Mouse (Mus musculus) gastrocnemius, adult 2 months (tissue): ENCODE measurements around the gene Slco6d1. TPM values are rescaled to one million over a fixed set of nuclear protein-coding genes. Genes with fewer than 3 reads are reported as not detected.
A peak's percentile ranks its signal among the peaks of the same experiment; 100 is the strongest.
"Not testable (repeated sequence)": the region's sequence is repeated elsewhere in the genome, so short reads cannot be mapped to it uniquely, and the experiment has no call there.

ENCODE experiments used
- DNase-seq: peaks from one replicate; pipeline ENCODE4 v3.0.0; 2022
- H3K27ac ChIP-seq: fragments of 200-600 bp; 2 replicates; pipeline ENCODE4 v1.8.1; 2022; ENCODE audit warnings: mild to moderate bottlenecking
- H3K4me3 ChIP-seq: fragments of 200-600 bp; 2 replicates; pipeline ENCODE4 v1.8.1; 2022; ENCODE audit warnings: mild to moderate bottlenecking, moderate library complexity
- CTCF ChIP-seq: fragments of 200-600 bp; IDR thresholded peaks from 2 replicates; pipeline ENCODE4 v1.8.1; 2022; ENCODE audit warnings: antibody characterized with exemption, mild to moderate bottlenecking, moderate library complexity
- intact Hi-C: fragments of 180-260 bp; cut with DNase I; formaldehyde crosslinking; loops from one replicate; pipeline ENCODE4 v1.15.1; 2025
- long read RNA-seq, 2 experiments: library from polyadenylated mRNA; stranded (forward); transcript quantifications; one replicate each; pipeline ENCODE4 v2.0.0; 2021
- microRNA-seq: library from miRNA; unstranded; fragments of <30 nt; microRNA quantifications from one replicate; pipeline ENCODE4 v1.2.0, GENCODE M21; 2021
- total RNA-seq, 2 experiments: library from RNA; stranded (reverse); gene quantifications; 2 replicates each; pipeline ENCODE4 v1.2.3; 2021

The Slco6d1 gene
- total RNA-seq: not detected
- long read RNA-seq, experiment 1: 0 reads
- long read RNA-seq, experiment 2: 0 reads

DNA sequence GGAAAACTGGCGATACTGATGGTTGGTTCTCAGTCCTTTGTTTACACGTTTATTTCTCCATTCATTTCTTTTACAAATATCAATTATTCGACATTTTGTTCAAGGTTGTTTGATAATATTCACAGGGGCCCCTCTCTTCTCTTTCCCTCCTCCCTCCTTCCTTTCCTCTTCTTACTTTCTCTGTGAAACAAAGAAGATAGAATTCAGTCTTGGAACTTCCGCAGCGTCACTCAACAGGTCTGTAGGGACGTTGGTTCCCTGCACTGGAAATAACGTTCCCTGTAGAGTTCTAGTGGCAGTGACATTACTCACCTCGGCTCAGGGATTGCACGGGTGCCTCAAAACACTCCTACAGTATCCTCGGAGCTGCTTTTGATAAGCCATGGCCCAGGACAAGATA, at the start of gene Slco6d1:
Gene Slco6d1 (plus strand): TSS at position 301 of the 400 bp plus-strand sequence.
- no peak for TF ChIP-seq CTCF

GRCm38 (mm10) chr1:98392001-98392400, 28.9 kb upstream of the Slco6d1 start:
- no peak for DNase-seq
- intact Hi-C loops: no loop called here
- peak; percentile 2; the same call in 1 of the 2 replicates for TF ChIP-seq CTCF
- H3K4me3 ChIP-seq: no peak overlapping the region
- no peak overlapping the region for H3K27ac ChIP-seq

More for the DNA sequence above, at the start of gene Slco6d1:
- H3K4me3 ChIP-seq: no peak within 1 kb of the TSS
- intact Hi-C loops: no loop called here
- no peak for DNase-seq
- no peak within 1 kb of the TSS for H3K27ac ChIP-seq

GRCm38 (mm10) chr1:98447929-98448328, 27.0 kb downstream of the Slco6d1 start:
- intact Hi-C loops: no loop called here
- no peak for TF ChIP-seq CTCF
- DNase-seq: no peak

DNA sequence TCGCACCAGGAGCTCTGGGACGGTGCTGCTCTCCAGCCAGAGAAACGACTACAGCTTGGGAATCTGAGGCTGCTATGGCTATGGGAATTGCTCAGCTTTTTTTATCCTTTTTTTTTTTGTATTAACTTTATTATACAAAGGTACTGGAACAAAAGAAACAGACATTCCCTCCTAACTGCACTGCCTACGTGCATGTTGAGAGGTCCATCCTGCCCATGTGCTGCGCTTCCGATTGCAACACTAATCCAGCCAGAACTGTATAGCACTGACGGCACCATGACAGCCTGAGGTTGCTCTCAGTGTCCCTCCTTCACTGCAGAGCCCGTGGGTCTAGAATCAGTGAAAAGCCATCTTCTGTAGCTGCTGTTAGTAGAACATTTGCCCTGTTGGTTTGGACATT, 38.3 kb downstream of the Slco6d1 start:
- intact Hi-C loops, H3K27ac ChIP-seq, H3K4me3 ChIP-seq, DNase-seq: not testable (repeated sequence)

More at GRCm38 (mm10) chr1:98447929-98448328, 27.0 kb downstream of the Slco6d1 start:
- Histone ChIP-seq H3K27ac (no peak overlapping the region), H3K4me3 (no peak overlapping the region)

DNA sequence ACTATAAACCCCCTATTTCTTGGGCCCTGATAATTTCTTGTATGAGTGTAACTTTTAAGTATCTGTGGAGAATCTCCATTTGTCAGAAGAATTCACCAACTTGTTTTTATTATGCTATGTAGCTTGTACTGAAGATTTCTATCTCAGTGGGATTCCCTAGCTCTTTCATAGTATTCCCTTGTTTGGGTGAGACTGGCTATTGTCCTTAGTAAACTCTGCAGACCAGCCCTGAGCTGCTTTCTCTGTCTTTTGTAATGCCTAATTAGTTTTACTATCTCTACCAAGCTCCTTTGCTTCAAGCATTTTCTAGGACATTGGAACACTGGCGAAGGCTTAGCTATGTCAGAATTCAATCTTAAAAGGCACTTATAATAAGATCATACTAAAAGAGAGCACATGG, 55.5 kb downstream of the Slco6d1 start:
- intact Hi-C loops, H3K4me3 ChIP-seq: not testable (repeated sequence)

GRCm38 (mm10) chr1:98479243-98479642, 58.3 kb downstream of the Slco6d1 start:
- TF ChIP-seq CTCF: no peak
- Histone ChIP-seq H3K27ac (no peak overlapping the region), H3K4me3 (no peak overlapping the region)
- intact Hi-C loops: no loop called here
- DNase-seq: no peak

More for the DNA sequence above, 55.5 kb downstream of the Slco6d1 start:
- not testable (repeated sequence) for H3K27ac ChIP-seq, DNase-seq

DNA sequence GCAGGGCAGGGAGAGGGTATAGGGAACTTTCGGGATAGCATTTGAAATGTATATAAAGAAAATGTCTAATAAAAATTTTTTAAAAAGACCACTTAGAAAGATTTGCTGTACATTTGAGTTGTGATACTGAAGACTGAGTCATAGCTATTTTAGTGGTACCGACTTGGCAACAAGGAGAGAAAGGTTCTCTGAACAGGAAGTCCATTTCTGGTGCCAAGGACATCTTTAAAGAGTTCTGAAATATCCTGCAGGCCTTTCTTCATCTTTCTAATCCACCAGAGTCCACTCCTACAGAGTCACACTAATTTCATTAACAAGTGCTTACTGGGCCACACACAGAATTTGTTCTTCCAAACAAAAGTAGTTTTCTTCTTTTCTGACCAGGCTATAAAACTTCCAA, 85.1 kb downstream of the Slco6d1 start:
- H3K27ac ChIP-seq: no peak overlapping the region
- no peak for TF ChIP-seq CTCF
- H3K4me3 ChIP-seq: no peak overlapping the region
- intact Hi-C loops: no loop called here
- no peak for DNase-seq

- H3K4me3 ChIP-seq: no peak overlapping the region
- intact Hi-C loops: no loop called here
- no peak for TF ChIP-seq CTCF
Observed at GRCm38 (mm10) chr1:98522977-98523376, 102.1 kb downstream of the Slco6d1 start.

DNA sequence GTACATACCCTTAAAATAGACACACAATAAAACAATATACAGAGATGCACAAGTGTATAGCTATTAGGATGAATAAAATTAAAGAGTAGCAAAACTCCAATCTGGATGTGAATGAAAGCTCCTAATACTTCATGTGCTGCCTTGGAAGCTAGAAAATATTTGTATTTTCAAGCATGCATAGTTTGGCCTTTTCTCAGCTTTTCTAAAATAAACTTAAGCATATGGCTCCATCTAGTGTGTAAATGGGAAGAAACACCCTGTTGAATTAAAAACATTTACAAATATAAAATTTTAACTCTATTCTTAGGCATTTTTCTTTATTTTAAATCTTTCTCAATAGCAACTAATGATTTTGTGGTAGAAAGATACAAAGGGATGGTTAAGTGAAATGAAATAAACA, 102.6 kb downstream of the Slco6d1 start:
- no peak overlapping the region for H3K27ac ChIP-seq
- TF ChIP-seq CTCF: no peak
- no peak for DNase-seq
- H3K4me3 ChIP-seq: no peak overlapping the region
- intact Hi-C loops: no loop called here

More at GRCm38 (mm10) chr1:98522977-98523376, 102.1 kb downstream of the Slco6d1 start:
- no peak for DNase-seq
- no peak overlapping the region for H3K27ac ChIP-seq

DNA sequence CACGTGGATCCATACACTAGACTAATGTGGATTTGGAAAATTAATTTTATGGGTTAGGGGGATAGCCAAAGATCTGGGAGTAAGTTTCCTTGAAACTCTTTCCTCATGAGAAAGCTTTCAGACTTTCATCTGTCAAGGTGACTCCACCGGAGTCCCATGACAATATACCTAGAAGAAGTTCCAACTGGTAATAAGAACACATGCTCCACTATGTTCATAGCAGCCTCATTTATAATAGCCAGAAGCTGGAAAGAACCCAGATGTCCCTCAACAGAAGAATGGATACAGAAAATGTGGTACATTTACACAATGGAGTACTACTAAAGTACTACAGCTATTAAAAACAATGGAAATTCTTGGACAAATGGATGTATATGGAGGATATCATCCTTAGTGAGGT, 107.4 kb downstream of the Slco6d1 start:
- DNase-seq, intact Hi-C loops, H3K4me3 ChIP-seq, H3K27ac ChIP-seq: not testable (repeated sequence)

GRCm38 (mm10) chr1:98545372-98545771, 124.4 kb downstream of the Slco6d1 start:
- Histone ChIP-seq H3K4me3 (no peak overlapping the region), H3K27ac (no peak overlapping the region)
- intact Hi-C loops: no loop called here
- no peak for DNase-seq
- TF ChIP-seq CTCF: no peak

GRCm38 (mm10) chr1:98554388-98554787, 133.5 kb downstream of the Slco6d1 start:
- Histone ChIP-seq H3K27ac (no peak overlapping the region), H3K4me3 (no peak overlapping the region)
- no peak for DNase-seq
- TF ChIP-seq CTCF: no peak
- intact Hi-C loops: no loop called here

DNA sequence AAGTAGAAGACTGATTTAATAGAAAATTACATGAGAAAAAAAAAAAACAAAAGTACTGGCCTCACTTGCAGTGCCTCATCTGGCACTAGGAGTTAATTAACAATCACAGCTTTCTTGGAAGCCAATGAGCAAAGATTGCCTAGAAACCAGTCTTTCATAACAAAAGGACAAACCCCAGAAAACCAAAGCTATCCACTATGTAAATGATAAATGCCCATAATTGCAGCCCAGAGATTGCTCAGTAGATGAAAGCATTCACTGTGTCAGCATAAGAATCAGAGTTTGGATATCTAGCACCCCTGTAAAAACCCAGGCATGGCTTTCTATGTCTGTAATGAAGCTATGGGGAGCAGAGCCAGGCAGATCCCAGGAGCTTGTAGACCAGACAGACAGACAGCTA, 144.8 kb downstream of the Slco6d1 start:
- intact Hi-C loops: loop anchor here (5.0 kb wide), 1 partner anchor 37 kb away; no protein-coding TSS in a partner anchor
- Histone ChIP-seq H3K4me3 (no peak overlapping the region), H3K27ac (no peak overlapping the region)
- TF ChIP-seq CTCF: no peak
- no peak for DNase-seq

Small RNA genes within 50 kb of the gene (microRNA-seq; reads per million reads assigned to microRNA genes)
- not detected for gene Gm26134
